Mouse (Mus musculus) ES-Bruce4 (cell line): Measurements from ENCODE around the gene Degs2.
"Not testable (repeated sequence)": the region's sequence is repeated elsewhere in the genome, so short reads cannot be mapped to it uniquely, and the experiment has no call there.

ENCODE experiments used
- CTCF ChIP-seq: IDR thresholded peaks from one replicate; pipeline ENCODE4 v1.8.1; 2011; ENCODE audit warnings: low read depth, low read length
- EP300 ChIP-seq: IDR thresholded peaks from 2 replicates; pipeline ENCODE4 v1.6.1; 2011; ENCODE audit warnings: low read depth, low read length; ENCODE audit not compliant: insufficient read depth
- POLR2A ChIP-seq: IDR thresholded peaks from one replicate; pipeline ENCODE4 v1.8.1; 2011; ENCODE audit warnings: low read length; ENCODE audit not compliant: insufficient read depth

GRCm38 (mm10) chr12:108713972-108714371 lies 11.9 kb upstream of the Degs2 start:
- peak; percentile 18 for TF ChIP-seq CTCF
- not testable (repeated sequence) for TF ChIP-seq POLR2A, EP300
